Mouse (Mus musculus) limb, embryonic 14.5 days (tissue): ENCODE data around the gene Olfr1497. TPM values are rescaled to one million over a fixed set of nuclear protein-coding genes. Genes with fewer than 3 reads are reported as not detected.

Experiments used
- ATAC-seq: fragments of 200-750 bp; cut with Nextera tagmentation; 2 replicates; pipeline ENCODE4 v1.8.0; 2017; ENCODE audit warnings: low read depth, moderate number of reproducible peaks, moderate TSS enrichment; ENCODE audit not compliant: low FRiP score
- DNase-seq: peaks from one replicate; pipeline ENCODE4 v3.0.0-alpha.2; 2015; ENCODE audit warnings: low spot score
- H3K27ac ChIP-seq: fragments of 300-500 bp; sonication (generic); replicated peaks from 2 replicates; pipeline ENCODE4 v1.5.1; 2014; ENCODE audit warnings: low read depth, mild to moderate bottlenecking, low read length, moderate library complexity, mixed read lengths
- H3K27me3 ChIP-seq: fragments of 300-500 bp; sonication (generic); 2 replicates; pipeline ENCODE4 v1.6.1; 2014; ENCODE audit warnings: low read length, mixed read lengths; ENCODE audit not compliant: control insufficient read depth, insufficient read depth
- H3K36me3 ChIP-seq: fragments of 300-500 bp; sonication (generic); 2 replicates; pipeline ENCODE4 v1.6.1; 2014; ENCODE audit warnings: mild to moderate bottlenecking, low read length, moderate library complexity, mixed read lengths; ENCODE audit not compliant: control insufficient read depth, insufficient read depth
- H3K4me1 ChIP-seq: fragments of 300-500 bp; sonication (generic); 2 replicates; pipeline ENCODE4 v1.6.1; 2014; ENCODE audit warnings: antibody characterized with exemption, low read length, mixed read lengths; ENCODE audit not compliant: control insufficient read depth, insufficient read depth
- H3K4me2 ChIP-seq: fragments of 300-500 bp; sonication (generic); replicated peaks from 2 replicates; pipeline ENCODE4 v1.6.1; 2014; ENCODE audit warnings: low read depth, mild to moderate bottlenecking, low read length, moderate library complexity; ENCODE audit not compliant: severe bottlenecking
- H3K4me3 ChIP-seq: fragments of 300-500 bp; sonication (generic); replicated peaks from 2 replicates; pipeline ENCODE4 v1.5.1; 2014; ENCODE audit warnings: low read length
- H3K9ac ChIP-seq: fragments of 300-500 bp; sonication (generic); 2 replicates; pipeline ENCODE4 v1.6.1; 2014; ENCODE audit warnings: mild to moderate bottlenecking, low read depth, low read length, moderate library complexity; ENCODE audit not compliant: severe bottlenecking
- H3K9me3 ChIP-seq: fragments of 300-500 bp; sonication (generic); 2 replicates; pipeline ENCODE4 v1.6.1; 2016; ENCODE audit warnings: low read length; ENCODE audit not compliant: control insufficient read depth
- POLR2A ChIP-seq: fragments of 200-500 bp; IDR thresholded peaks from 2 replicates; pipeline ENCODE4 v1.8.0; 2012; ENCODE audit warnings: inconsistent platforms, mild to moderate bottlenecking, moderate library complexity, borderline replicate concordance; ENCODE audit not compliant: insufficient read depth, insufficient read length; ENCODE audit errors: extremely low read depth
- WGBS: fragments of 180-500 bp; shearing (Covaris S2); extraction: QIAGEN DNeasy Blood & Tissue Kit; methylation state at CpG from one replicate; pipeline ENCODE4 v1.1.7; 2014; 5-methylcytosine and 5-hydroxymethylcytosine counted together
- polyA plus RNA-seq, 2 experiments: library from polyadenylated mRNA; depleted of rRNA in 1 of 2; stranded (reverse) in 1 of 2; unstranded in 1 of 2; fragments of >200 nt; fragmentation: Nextera tagmentation in 1 of 2; extraction: Ambion mirVana in 1 of 2; gene quantifications; 2 replicates each; pipeline versions ENCODE4 v1.2.1 to v1.2.3; 2012 to 2014

Olfr1497 gene
- not detected in 2 replicates for polyA plus RNA-seq (2012; rRNA removed)
- not detected in 2 replicates for polyA plus RNA-seq (2014; fragmentation: Nextera tagmentation; extraction: Ambion mirVana)

GRCm38 (mm10) chr19:13798102-13798501 is at the start of gene Olfr1497:
Olfr1497 (minus strand) TSS chr19:13798202.
- no peaks in the 10 kb centered on the region for H3K36me3 ChIP-seq
- no peak within 1 kb of the TSS for H3K27ac ChIP-seq
- H3K9me3 ChIP-seq, result no peaks in the 10 kb centered on the region
- H3K4me2 ChIP-seq, result no peak within 1 kb of the TSS
- no peak for TF ChIP-seq POLR2A
- H3K4me3 ChIP-seq, result no peak within 1 kb of the TSS
- no peaks in the 10 kb centered on the region for H3K27me3 ChIP-seq
- no peak for ATAC-seq
- no peak within 1 kb of the TSS for H3K9ac ChIP-seq
- no peak for DNase-seq
- no peaks in the 10 kb centered on the region for H3K4me1 ChIP-seq

- H3K4me2 ChIP-seq, result no peak within 1 kb of the TSS
- ATAC-seq, result no peak
- H3K9me3 ChIP-seq, result no peaks in the 10 kb centered on the region
- no peaks in the 10 kb centered on the region for H3K36me3 ChIP-seq
- no peaks in the 10 kb centered on the region for H3K27me3 ChIP-seq
- no peak within 1 kb of the TSS for H3K27ac ChIP-seq
- H3K4me3 ChIP-seq, result no peak within 1 kb of the TSS
- H3K9ac ChIP-seq, result no peak within 1 kb of the TSS
- DNase-seq, result no peak
- H3K4me1 ChIP-seq, result no peaks in the 10 kb centered on the region
- TF ChIP-seq POLR2A, result no peak
Observed at GRCm38 (mm10) chr19:13830388-13830787, 32.4 kb upstream of the Olfr1497 start, which contains the start of gene Olfr1500. Olfr1500 (minus strand) TSS chr19:13830488.

- no peak for ATAC-seq
- TF ChIP-seq POLR2A, result no peak
- H3K27ac ChIP-seq, result no peak overlapping the region
- WGBS, result 74% methylated on average over 3 of the region's 3 CpGs
- H3K9me3 ChIP-seq, result no peaks in the 10 kb centered on the region
- no peaks in the 10 kb centered on the region for H3K36me3 ChIP-seq
- H3K4me2 ChIP-seq, result no peak overlapping the region
- DNase-seq, result no peak
- H3K4me3 ChIP-seq, result no peak overlapping the region
- H3K9ac ChIP-seq, result no peak overlapping the region
- no peaks in the 10 kb centered on the region for H3K27me3 ChIP-seq
- no peaks in the 10 kb centered on the region for H3K4me1 ChIP-seq
Observed at GRCm38 (mm10) chr19:13828447-13828846, 30.4 kb upstream of the Olfr1497 start.

GRCm38 (mm10) chr19:13820847-13821246 is 22.8 kb upstream of the Olfr1497 start:
- Histone ChIP-seq H3K9ac (no peak overlapping the region), H3K4me2 (no peak overlapping the region), H3K9me3 (no peaks in the 10 kb centered on the region), H3K27ac (no peak overlapping the region), H3K4me1 (no peaks in the 10 kb centered on the region), H3K27me3 (no peaks in the 10 kb centered on the region), H3K4me3 (no peak overlapping the region), H3K36me3 (no peaks in the 10 kb centered on the region)
- ATAC-seq (no peak), DNase-seq (no peak)
- 58% methylated on average over 5 of the region's 5 CpGs for WGBS
- no peak for TF ChIP-seq POLR2A

- no peak for ATAC-seq
- Histone ChIP-seq H3K4me2 (no peak within 1 kb of the TSS), H3K27ac (no peak within 1 kb of the TSS), H3K9me3 (no peaks in the 10 kb centered on the region), H3K4me1 (no peaks in the 10 kb centered on the region), H3K4me3 (no peak within 1 kb of the TSS), H3K36me3 (no peaks in the 10 kb centered on the region), H3K27me3 (no peaks in the 10 kb centered on the region), H3K9ac (no peak within 1 kb of the TSS)
- no peak for TF ChIP-seq POLR2A
- DNase-seq, result no peak
Observed at GRCm38 (mm10) chr19:13819347-13819746, 21.3 kb upstream of the Olfr1497 start, which contains the start of gene Olfr1499. Olfr1499 (minus strand) TSS chr19:13819447.

- Histone ChIP-seq H3K9me3 (no peaks in the 10 kb centered on the region), H3K36me3 (no peaks in the 10 kb centered on the region), H3K4me1 (no peaks in the 10 kb centered on the region), H3K9ac (no peak overlapping the region), H3K4me2 (no peak overlapping the region), H3K4me3 (no peak overlapping the region), H3K27ac (no peak overlapping the region), H3K27me3 (no peaks in the 10 kb centered on the region)
- DNase-seq (peak; percentile 4), ATAC-seq (no peak)
- no peak for TF ChIP-seq POLR2A
- 38% methylated on average over 5 of the region's 5 CpGs for WGBS
Observed at GRCm38 (mm10) chr19:13818827-13819226, 20.8 kb upstream of the Olfr1497 start.
